Mouse (Mus musculus) thymus, adult 2 months (tissue): Measurements from ENCODE around the gene Fbxo8. TPM values are rescaled to one million over a fixed set of nuclear protein-coding genes. Genes with fewer than 3 reads are reported as not detected.

Experiments used
- DNase-seq: peaks from one replicate; pipeline ENCODE4 v3.0.0; 2021
- H3K27ac ChIP-seq: fragments of 200-500 bp; 2 replicates; pipeline ENCODE4 v1.5.1; 2012; ENCODE audit warnings: low read length, control low read depth; ENCODE audit not compliant: control insufficient read depth, insufficient read depth
- H3K27me3 ChIP-seq: fragments of 200-500 bp; 2 replicates; pipeline ENCODE4 v1.6.1; 2012; ENCODE audit warnings: mild to moderate bottlenecking, low read length, moderate library complexity, mixed read lengths; ENCODE audit not compliant: control insufficient read depth, insufficient read depth
- H3K36me3 ChIP-seq: fragments of 200-500 bp; 2 replicates; pipeline ENCODE4 v1.6.1; 2012; ENCODE audit warnings: mild to moderate bottlenecking, low read length, moderate library complexity; ENCODE audit not compliant: control insufficient read depth, insufficient read depth
- H3K4me1 ChIP-seq: fragments of 200-500 bp; replicated peaks from 2 replicates; pipeline ENCODE4 v1.6.1; 2012; ENCODE audit warnings: low read length; ENCODE audit not compliant: control insufficient read depth, insufficient read depth
- H3K4me3 ChIP-seq: fragments of 200-500 bp; 2 replicates; pipeline ENCODE4 v1.5.1; 2012; ENCODE audit warnings: mild to moderate bottlenecking, low read length, control low read depth, moderate library complexity; ENCODE audit not compliant: control insufficient read depth, insufficient read depth
- CTCF ChIP-seq: fragments of 200-500 bp; IDR thresholded peaks from 2 replicates; pipeline ENCODE4 v1.5.1; 2012; ENCODE audit warnings: mild to moderate bottlenecking, control low read depth, low read length, moderate library complexity, borderline replicate concordance; ENCODE audit not compliant: control insufficient read depth, poor library complexity, insufficient read depth; ENCODE audit errors: extremely low read depth
- POLR2A ChIP-seq: fragments of 200-500 bp; IDR thresholded peaks from 2 replicates; pipeline ENCODE4 v1.6.1; 2012; ENCODE audit warnings: mild to moderate bottlenecking, low read length, control low read depth, moderate library complexity; ENCODE audit not compliant: control insufficient read depth, poor library complexity, insufficient read depth; ENCODE audit errors: extremely low read depth
- WGBS: fragments of 180-500 bp; shearing (Covaris S2); methylation state at CpG from one replicate; pipeline ENCODE4 v1.1.7; 2018; 5-methylcytosine and 5-hydroxymethylcytosine counted together
- polyA plus RNA-seq: library from polyadenylated mRNA; depleted of rRNA; stranded (reverse); fragments of >200 nt; gene quantifications from 2 replicates; pipeline ENCODE4 v1.2.3, GENCODE M21; 2012

Fbxo8 gene
- polyA plus RNA-seq, 1 experiment: 14.5 TPM

GRCm38 (mm10) chr8:56552551-56553103, 1.7 kb downstream of the Fbxo8 start:
- Histone ChIP-seq H3K27ac (no peak overlapping the region), H3K4me1 (no peaks in the 10 kb centered on the region; the same call in 1 of the 2 replicates)
- TF ChIP-seq CTCF (no peak), POLR2A (no peak)

GRCm38 (mm10) chr8:56564399-56565047, 13.6 kb downstream of the Fbxo8 start:
- H3K4me3 ChIP-seq: no peak overlapping the region
- no peaks in the 10 kb centered on the region for H3K36me3 ChIP-seq
- WGBS: 83% methylated on average over 4 of the region's 4 CpGs
- H3K27me3 ChIP-seq: no peaks in the 10 kb centered on the region
- no peaks in the 10 kb centered on the region for H3K4me1 ChIP-seq
- no peak overlapping the region for H3K27ac ChIP-seq
- TF ChIP-seq CTCF: no peak
- TF ChIP-seq POLR2A: no peak
- DNase-seq: no peak

More at GRCm38 (mm10) chr8:56552551-56553103, 1.7 kb downstream of the Fbxo8 start:
- 81% methylated on average over 5 of the region's 5 CpGs for WGBS
- no peaks in the 10 kb centered on the region for H3K27me3 ChIP-seq
- no peak for DNase-seq
- H3K36me3 ChIP-seq: no peaks in the 10 kb centered on the region
- H3K4me3 ChIP-seq: no peak overlapping the region

- H3K4me1 ChIP-seq: no peaks in the 10 kb centered on the region
- no peaks in the 10 kb centered on the region for H3K36me3 ChIP-seq
- no peak for DNase-seq
- no peak overlapping the region for H3K27ac ChIP-seq
- TF ChIP-seq POLR2A (no peak), CTCF (no peak)
- H3K27me3 ChIP-seq: no peaks in the 10 kb centered on the region
- 98% methylated on average over 9 of the region's 9 CpGs for WGBS
- no peak overlapping the region for H3K4me3 ChIP-seq
Observed at GRCm38 (mm10) chr8:56566856-56567255, 16.0 kb downstream of the Fbxo8 start.

GRCm38 (mm10) chr8:56580918-56581317, 30.0 kb downstream of the Fbxo8 start:
- Histone ChIP-seq H3K27ac (no peak overlapping the region), H3K4me1 (no peaks in the 10 kb centered on the region), H3K27me3 (no peaks in the 10 kb centered on the region), H3K4me3 (no peak overlapping the region), H3K36me3 (no peaks in the 10 kb centered on the region)
- DNase-seq: no peak
- TF ChIP-seq POLR2A (no peak), CTCF (no peak)
- 98% methylated on average over 4 of the region's 4 CpGs for WGBS

- TF ChIP-seq CTCF (no peak), POLR2A (no peak)
- no peak overlapping the region for H3K27ac ChIP-seq
- peak; percentile 19 for DNase-seq
- no peaks in the 10 kb centered on the region for H3K27me3 ChIP-seq
- no peak overlapping the region for H3K4me3 ChIP-seq
- no peaks in the 10 kb centered on the region for H3K36me3 ChIP-seq
- H3K4me1 ChIP-seq: no peaks in the 10 kb centered on the region
Observed at GRCm38 (mm10) chr8:56582841-56583240, 32.0 kb downstream of the Fbxo8 start.

GRCm38 (mm10) chr8:56589004-56589403, 38.1 kb downstream of the Fbxo8 start:
- Histone ChIP-seq H3K27ac (no peak overlapping the region), H3K4me1 (no peaks in the 10 kb centered on the region), H3K27me3 (no peaks in the 10 kb centered on the region), H3K36me3 (no peaks in the 10 kb centered on the region), H3K4me3 (no peak overlapping the region)
- TF ChIP-seq POLR2A: no peak
- no peak for TF ChIP-seq CTCF
- WGBS: 95% methylated on average over 2 of the region's 2 CpGs
- DNase-seq: no peak
